Mouse (Mus musculus) midbrain, embryonic 10.5 days (tissue): ENCODE results near the gene Tmem246. TPM values are rescaled to one million over a fixed set of nuclear protein-coding genes. Genes with fewer than 3 reads are reported as not detected.

Source experiments
- DNase-seq: peaks from one replicate; pipeline ENCODE4 v3.0.0-alpha.2; 2017; ENCODE audit warnings: low spot score
- H3K27ac ChIP-seq: fragments of 300-500 bp; sonication (generic); replicated peaks from 2 replicates; pipeline ENCODE4 v1.5.1; 2016; ENCODE audit warnings: mild to moderate bottlenecking
- H3K27me3 ChIP-seq: fragments of 300-500 bp; sonication (generic); 2 replicates; pipeline ENCODE4 v1.6.1; 2016; ENCODE audit warnings: low read depth, mild to moderate bottlenecking; ENCODE audit not compliant: poor library complexity, severe bottlenecking
- H3K36me3 ChIP-seq: fragments of 300-500 bp; sonication (generic); 2 replicates; pipeline ENCODE4 v1.6.1; 2016; ENCODE audit warnings: mild to moderate bottlenecking, moderate library complexity
- H3K4me1 ChIP-seq: fragments of 300-500 bp; sonication (generic); 2 replicates; pipeline ENCODE4 v1.6.1; 2016
- H3K4me3 ChIP-seq: fragments of 300-500 bp; sonication (generic); 2 replicates; pipeline ENCODE4 v1.5.1; 2016; ENCODE audit warnings: mild to moderate bottlenecking, moderate library complexity
- H3K9me3 ChIP-seq: fragments of 300-500 bp; sonication (generic); replicated peaks from 2 replicates; pipeline ENCODE4 v1.6.1; 2016; ENCODE audit warnings: mild to moderate bottlenecking
- WGBS: fragments of 180-500 bp; shearing (Covaris S2); methylation state at CpG from one replicate; pipeline ENCODE4 v1.1.7; 2016; 5-methylcytosine and 5-hydroxymethylcytosine counted together
- polyA plus RNA-seq: library from polyadenylated mRNA; unstranded; fragments of >200 nt; fragmentation: Nextera tagmentation; extraction: Ambion mirVana; gene quantifications from 2 replicates; pipeline ENCODE4 v1.2.1, GENCODE M21; 2016

Tmem246 gene
- polyA plus RNA-seq, 1 experiment from 2014 or later, result 16.0 TPM

DNA sequence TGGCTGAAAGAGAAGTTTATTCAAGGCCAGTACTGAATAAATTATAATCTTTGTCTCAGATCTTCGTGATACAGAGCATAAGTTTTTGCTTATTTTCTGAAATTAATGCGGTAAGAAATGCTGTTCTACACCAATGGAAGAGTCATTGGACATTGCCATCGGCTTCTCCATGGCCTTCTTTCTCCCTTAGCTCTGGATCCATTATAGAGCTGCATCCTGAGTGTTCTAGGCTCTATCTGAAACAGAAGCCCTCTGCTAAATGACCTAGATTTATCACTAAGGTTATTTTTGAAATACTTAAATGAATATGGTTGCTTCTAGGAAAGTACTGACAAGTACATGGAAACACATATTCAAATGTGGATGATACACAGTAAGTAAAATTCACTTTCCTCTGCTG, 62.6 kb downstream of the Tmem246 start:
- Histone ChIP-seq H3K4me3 (no peak overlapping the region), H3K4me1 (no peaks in the 10 kb centered on the region), H3K36me3 (peaks cover 25% of the 10 kb centered on the region), H3K27ac (no peak overlapping the region), H3K27me3 (no peaks in the 10 kb centered on the region), H3K9me3 (peaks cover 6% of the 10 kb centered on the region)
- 87% methylated on average over 3 of the region's 3 CpGs for WGBS
- DNase-seq, result no peak

Other genes with a start within 250 kb of the Tmem246 start
- not detected in 2 replicates for gene Acnat2, start 189.7 kb downstream of the Tmem246 start, polyA plus RNA-seq
- not detected in 2 replicates for gene Acnat1, start 124.0 kb downstream of the Tmem246 start, polyA plus RNA-seq
- gene Baat, start 91.3 kb downstream of the Tmem246 start, polyA plus RNA-seq, result 0.14 and 0.16 TPM in 2 replicates
- 85.6 and 86.3 TPM in 2 replicates for gene Mrpl50, start 76.8 kb downstream of the Tmem246 start, polyA plus RNA-seq
- 11.6 and 12.3 TPM in 2 replicates for gene Zfp189, start 76.7 kb downstream of the Tmem246 start, polyA plus RNA-seq
- not detected in 2 replicates for gene Aldob, start 48.3 kb downstream of the Tmem246 start, polyA plus RNA-seq
- gene Rnf20, start 34.1 kb upstream of the Tmem246 start, polyA plus RNA-seq, result 49.7 and 53.9 TPM in 2 replicates
- gene Ppp3r2, start 84.1 kb upstream of the Tmem246 start, polyA plus RNA-seq, result not detected in 2 replicates
- gene Grin3a, start 247.9 kb upstream of the Tmem246 start, polyA plus RNA-seq, result 0.21 and 0.31 TPM in 2 replicates